Mouse (Mus musculus): Measurements from ENCODE around the gene Epdr1. TPM values are rescaled to one million over a fixed set of nuclear protein-coding genes. Genes with fewer than 3 reads are reported as not detected.

Epdr1 gene
- polyA plus RNA-seq (2014; fragmentation: Illumina TruSeq; extraction: RNeasy Lipid Tissue Mini Kit (QIAGEN cat#74804)): 43.4 TPM

GRCm38 (mm10) chr13:19619216-19619927 lies at the start of gene Epdr1:
Gene Epdr1, minus strand, starts transcription at chr13:19619927.

GRCm38 (mm10) chr13:19622573-19623227 lies 3.0 kb upstream of the Epdr1 start, which contains the start of gene Sfrp4:
Gene Sfrp4, plus strand, starts transcription at chr13:19623104.

Other genes starting within 250 kb of the Epdr1 start
- gene Stard3nl, start 224.1 kb downstream of the Epdr1 start, polyA plus RNA-seq (2014; fragmentation: Illumina TruSeq; extraction: RNeasy Lipid Tissue Mini Kit (QIAGEN cat#74804)): 41.1 TPM
- gene Sfrp4, start 3.2 kb upstream of the Epdr1 start, polyA plus RNA-seq (2014; fragmentation: Illumina TruSeq; extraction: RNeasy Lipid Tissue Mini Kit (QIAGEN cat#74804)): 155 TPM
- gene Nme8, start 77.9 kb upstream of the Epdr1 start, polyA plus RNA-seq (2014; fragmentation: Illumina TruSeq; extraction: RNeasy Lipid Tissue Mini Kit (QIAGEN cat#74804)): not detected
- gene Gpr141, start 204.3 kb upstream of the Epdr1 start, polyA plus RNA-seq (2014; fragmentation: Illumina TruSeq; extraction: RNeasy Lipid Tissue Mini Kit (QIAGEN cat#74804)): 5.1 TPM

Data from ovary, adult 10 weeks (tissue).